Mouse (Mus musculus): ENCODE results near the gene Palld.

- TF ChIP-seq CTCF (IDR thresholded peaks at IDR 0.05; ENCODE audit: extremely low read depth, insufficient read length, insufficient replicate concordance, low read depth, low read length) (no peak), POLR2A (IDR thresholded peaks at IDR 0.05; ENCODE audit: low read depth, low read length) (no peak)
Observed at GRCm38 (mm10) chr8:61558051-61558846, 344.2 kb downstream of the Palld start.

All from small intestine, adult 2 months (tissue).